Mouse (Mus musculus) cerebellum, postnatal 25 days (tissue): ENCODE measurements around the gene Lat.
"Not testable (repeated sequence)": the region's sequence is repeated elsewhere in the genome, so short reads cannot be mapped to it uniquely, and the experiment has no call there.

Experiments used
- DNase-seq, 2 experiments: peaks; one replicate each; pipeline ENCODE4 v3.0.0; 2021; ENCODE audit warnings: mixed read lengths in 2 of 2

The Lat gene

DNA sequence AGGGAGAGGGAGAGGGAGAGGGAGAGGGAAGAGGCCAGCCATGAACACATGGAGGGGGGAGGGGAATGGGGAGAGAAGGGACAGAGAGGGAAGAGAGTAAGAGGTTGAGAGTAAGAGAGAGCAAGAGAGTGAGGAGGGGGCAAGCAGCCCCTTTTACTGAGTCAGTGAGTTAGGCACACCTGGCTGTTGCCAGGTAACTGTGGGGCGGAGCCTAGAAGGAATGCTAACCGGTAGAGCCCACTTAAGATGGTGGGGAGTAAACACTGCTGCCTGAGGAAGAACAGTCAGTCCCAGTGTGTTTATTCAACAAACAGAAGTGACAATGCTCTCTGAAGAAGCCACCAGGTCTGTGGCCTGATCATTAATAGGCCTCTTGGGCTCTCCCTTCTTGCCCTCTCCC, 38.7 kb downstream of the Lat start:
- DNase-seq, result no peak

DNA sequence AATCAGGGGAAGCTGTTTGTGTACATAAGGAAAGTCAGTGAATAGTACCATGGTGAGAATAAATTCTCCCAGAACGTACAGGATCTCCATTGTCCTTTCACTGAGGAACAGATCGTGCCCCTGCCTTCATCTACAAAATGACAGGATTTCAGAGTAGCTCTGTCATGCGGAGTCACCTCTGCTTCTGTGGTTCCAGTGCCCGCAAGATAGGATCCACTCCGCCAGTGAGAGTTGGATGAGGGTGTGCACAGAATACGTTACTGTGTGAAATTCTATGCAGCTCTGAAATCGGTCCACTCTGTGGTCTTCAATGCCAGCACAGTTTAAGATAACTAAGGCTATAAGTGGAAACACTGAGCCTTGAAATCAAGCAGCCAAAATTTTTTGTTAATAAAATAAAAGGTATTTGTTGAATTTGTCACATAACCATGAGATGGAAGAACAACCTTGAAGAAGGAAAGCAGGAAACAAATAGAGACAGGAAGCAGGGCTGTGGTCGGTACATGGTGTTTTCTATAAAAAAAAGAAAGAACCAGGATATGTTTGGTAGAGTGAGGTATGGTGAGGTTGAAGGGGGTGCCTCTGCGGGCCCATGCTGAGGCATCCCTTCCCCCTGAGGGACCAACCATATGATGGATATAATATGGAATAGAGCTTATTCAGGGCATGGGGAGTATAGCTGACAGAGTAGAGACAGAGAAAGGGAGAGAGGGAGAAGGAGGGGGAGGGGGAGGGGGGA, 39.3 kb downstream of the Lat start:
- no peak for DNase-seq

DNA sequence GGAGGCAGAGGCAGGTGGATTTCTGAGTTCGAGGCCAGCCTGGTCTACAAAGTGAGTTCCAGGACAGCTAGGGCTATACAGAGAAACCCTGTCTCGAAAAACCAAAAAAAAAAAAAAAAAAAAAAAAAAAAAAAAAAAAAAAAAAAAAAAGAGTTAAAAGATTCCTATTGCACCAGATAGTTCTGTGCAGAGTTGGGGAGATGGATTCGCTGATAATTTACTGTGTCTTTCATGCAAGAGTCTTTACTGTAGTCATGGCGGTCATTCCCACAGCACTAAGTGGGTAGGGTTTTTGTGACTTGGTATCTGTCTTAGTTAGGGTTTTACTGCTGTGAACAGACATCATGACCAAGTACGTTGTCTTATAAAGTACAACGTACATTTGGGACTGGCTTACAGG, 40.5 kb downstream of the Lat start:
- not testable (repeated sequence) for DNase-seq

DNA sequence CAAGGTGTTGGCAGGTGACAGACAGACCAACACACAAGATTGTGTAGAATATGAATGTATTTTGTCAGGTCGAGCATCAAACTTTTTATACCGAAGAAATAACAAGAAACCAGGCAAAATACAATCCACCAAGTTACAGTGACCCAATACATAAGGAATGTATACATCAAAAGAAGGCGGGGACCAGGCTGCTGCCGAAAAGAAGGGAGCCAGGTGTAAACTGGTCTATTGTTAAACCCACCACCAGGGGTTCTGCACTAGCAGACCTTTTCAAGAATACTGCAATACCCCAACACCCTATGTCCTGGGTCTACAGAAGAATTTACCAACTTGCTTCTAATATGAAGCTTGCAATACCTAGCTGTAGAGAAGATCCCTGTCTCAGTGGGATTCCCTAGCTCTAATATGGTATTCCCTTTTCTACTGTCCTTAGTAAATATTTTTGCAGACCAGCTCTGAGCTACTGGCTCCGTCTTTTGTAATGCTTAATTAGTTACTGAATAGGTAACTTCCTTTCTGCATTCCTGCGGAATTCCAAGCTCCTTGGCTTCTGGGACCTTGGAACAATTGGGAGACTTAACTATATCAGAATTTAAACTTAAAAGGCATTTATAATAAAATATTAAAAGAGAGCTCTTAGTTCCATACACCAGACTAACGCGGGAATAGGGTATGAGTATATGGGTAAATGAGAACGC, 43.6 kb downstream of the Lat start:
- DNase-seq, result not testable (repeated sequence)

DNA sequence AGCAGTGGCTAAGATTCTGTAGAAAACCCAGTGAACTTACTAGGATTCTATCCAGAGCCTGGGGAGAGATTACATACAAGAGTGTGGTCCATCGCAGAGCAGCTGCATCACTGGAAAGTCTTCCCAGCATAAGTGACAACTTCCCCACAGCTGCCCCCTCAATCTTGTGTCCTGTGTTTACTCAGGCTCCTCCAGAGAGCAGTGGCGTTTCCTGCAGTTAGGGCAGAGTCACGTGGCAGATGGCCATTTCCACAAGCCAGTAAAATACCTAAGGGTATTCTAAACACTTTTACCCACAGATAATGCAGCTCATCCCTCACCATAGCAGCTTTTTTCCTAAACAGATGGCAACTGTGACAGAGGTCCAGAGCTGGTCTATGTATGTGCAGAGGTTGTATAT, 44.6 kb downstream of the Lat start:
- no peak for DNase-seq

DNA sequence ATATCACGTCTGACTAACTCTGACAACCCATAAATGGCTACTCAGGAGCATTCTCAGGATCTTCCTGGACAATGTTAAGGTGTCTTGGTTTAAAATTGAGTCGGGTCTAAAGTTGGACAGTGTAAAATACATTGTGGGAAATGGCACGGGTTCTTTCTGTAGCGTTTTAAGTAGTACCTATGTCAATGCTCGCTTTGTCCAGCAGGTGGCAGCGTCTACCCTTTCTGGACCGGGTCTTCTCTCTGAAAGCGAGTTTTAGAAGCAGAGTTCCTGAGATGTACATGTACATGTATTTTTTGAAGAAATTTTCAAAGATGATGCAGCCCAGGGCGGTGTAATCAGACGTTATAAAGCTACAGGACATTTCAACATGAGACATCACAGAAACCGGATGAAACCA, 45.6 kb downstream of the Lat start:
- DNase-seq, result peak; percentile 78 to 87

DNA sequence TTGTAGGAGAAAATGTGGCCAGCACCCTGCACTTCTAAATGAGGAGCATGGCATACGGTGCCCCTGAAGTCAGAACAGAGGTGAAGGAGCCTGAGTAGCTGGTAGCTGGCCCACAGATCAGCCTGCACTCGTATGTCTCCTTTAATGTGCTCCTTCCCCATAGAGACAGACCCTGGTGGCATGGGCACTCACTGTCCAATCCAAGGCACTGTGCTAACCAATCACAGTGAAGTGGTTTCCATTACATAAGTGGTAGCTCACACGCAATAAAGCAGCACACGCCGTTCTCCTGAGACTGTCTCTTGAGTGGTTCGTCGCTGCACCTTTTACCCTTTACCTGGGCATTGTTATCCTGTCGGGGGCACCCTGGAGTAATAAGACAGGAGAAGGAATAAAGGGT, 55.1 kb downstream of the Lat start:
- no peak for DNase-seq
